Mouse (Mus musculus) CH12.LX (cell line): ENCODE data around the gene Rpl36.
A peak's percentile ranks its signal among the peaks of the same experiment; 100 is the strongest.

Source experiments
- CHD1 ChIP-seq: IDR thresholded peaks from 2 replicates; pipeline ENCODE4 v1.6.1; 2012; ENCODE audit warnings: low read depth, low read length, improper control_type of control experiment, inconsistent platforms
- CTCF ChIP-seq, 2 experiments: IDR thresholded peaks in 1 of 2; conservative IDR thresholded peaks in 1 of 2; 2 replicates each; pipeline ENCODE4 v1.5.1; 2011 to 2012; ENCODE audit warnings: low read depth in 2 of 2, low read length in 2 of 2, improper control_type of control experiment in 1 of 2, inconsistent platforms in 1 of 2, mild to moderate bottlenecking in 1 of 2, moderate library complexity in 1 of 2
- EP300 ChIP-seq: IDR thresholded peaks from 2 replicates; pipeline ENCODE4 v1.6.1; 2011; ENCODE audit warnings: low read length, improper control_type of control experiment
- MAFK ChIP-seq: IDR thresholded peaks from 2 replicates; pipeline ENCODE4 v1.6.1; 2011; ENCODE audit warnings: low read length, improper control_type of control experiment; ENCODE audit not compliant: insufficient replicate concordance
- POLR2A ChIP-seq: IDR thresholded peaks from 2 replicates; pipeline ENCODE4 v1.6.1; 2011; ENCODE audit warnings: low read depth, mild to moderate bottlenecking, improper control_type of control experiment, low read length
- USF1 ChIP-seq: IDR thresholded peaks from 2 replicates; pipeline ENCODE4 v1.6.1; 2014; ENCODE audit warnings: low read depth, mild to moderate bottlenecking, inconsistent platforms, low read length, improper control_type of control experiment
- ZKSCAN1 ChIP-seq: IDR thresholded peaks from 2 replicates; pipeline ENCODE4 v1.6.1; 2012; ENCODE audit warnings: low read depth, inconsistent platforms, low read length, improper control_type of control experiment, borderline replicate concordance

- TF ChIP-seq CTCF (conservative IDR thresholded peaks at IDR 0.05 in 1 of 2, IDR thresholded peaks at IDR 0.05 in 1 of 2; ENCODE audit: low read depth in 2 of 2, low read length in 2 of 2): peak in 1 of 2 experiments; percentile 5; a peak in 1 of 4 replicates
- TF ChIP-seq CHD1: no peak
- TF ChIP-seq ZKSCAN1: no peak
- no peak for TF ChIP-seq EP300
- no peak for TF ChIP-seq USF1
- TF ChIP-seq MAFK: no peak
- TF ChIP-seq POLR2A: peak; percentile 52
Observed at GRCm38 (mm10) chr17:56614391-56615135, 1.3 kb downstream of the Rpl36 start.
